Mouse (Mus musculus): Measurements from ENCODE around the gene Gzmg. TPM values are rescaled to one million over a fixed set of nuclear protein-coding genes. Genes with fewer than 3 reads are reported as not detected.
A peak's percentile ranks its signal among the peaks of the same experiment; 100 is the strongest.
"Not testable (repeated sequence)": the region's sequence is repeated elsewhere in the genome, so short reads cannot be mapped to it uniquely, and the experiment has no call there.

Gzmg gene
- total and polyA plus RNA-seq, 3 experiments, result not detected

GRCm38 (mm10) chr14:56174499-56174898, 15.1 kb upstream of the Gzmg start, which contains the start of gene Gzmn:
TSS of gene Gzmn (minus strand) at chr14:56174599.
- H3K4me3 ChIP-seq (ENCODE audit: low read depth, low read length), result no peak within 1 kb of the TSS
- no peak for ATAC-seq (ENCODE audit: extremely low read depth, insufficient number of reproducible peaks, low FRiP score, poor library complexity, severe bottlenecking)
- no peaks in the 10 kb centered on the region for H3K9me3 ChIP-seq (replicated peaks)
- no peak for DNase-seq (ENCODE audit: low spot score)
- TF ChIP-seq GATA2 (IDR thresholded peaks at IDR 0.05; ENCODE audit: borderline replicate concordance, low read depth, low read length) (no peak), POLR2AphosphoS5 (IDR thresholded peaks at IDR 0.05; ENCODE audit: insufficient replicate concordance, low read depth, low read length) (no peak), CTCF (IDR thresholded peaks at IDR 0.05; ENCODE audit: low read depth, low read length) (no peak), TAL1 (conservative IDR thresholded peaks at IDR 0.05; ENCODE audit: low read depth, low read length) (no peak), GATA1 (IDR thresholded peaks at IDR 0.05; ENCODE audit: borderline replicate concordance, low read length) (no peak)
- H3K4me1 ChIP-seq (ENCODE audit: insufficient read depth, low read depth, low read length), result no peaks in the 10 kb centered on the region
- H3K36me3 ChIP-seq (replicated peaks), result no peaks in the 10 kb centered on the region
- peaks cover 16% of the 10 kb centered on the region for H3K27me3 ChIP-seq (ENCODE audit: insufficient read depth, low read length)

GRCm38 (mm10) chr14:56173396-56173795, 14.0 kb upstream of the Gzmg start:
- no peak overlapping the region for H3K4me3 ChIP-seq (ENCODE audit: low read depth, low read length)
- ATAC-seq (ENCODE audit: extremely low read depth, insufficient number of reproducible peaks, low FRiP score, poor library complexity, severe bottlenecking) (no peak), DNase-seq (ENCODE audit: low spot score) (no peak)
- no peaks in the 10 kb centered on the region for H3K4me1 ChIP-seq (ENCODE audit: insufficient read depth, low read depth, low read length)
- no peaks in the 10 kb centered on the region for H3K9me3 ChIP-seq (replicated peaks)
- H3K36me3 ChIP-seq (replicated peaks), result no peaks in the 10 kb centered on the region
- TF ChIP-seq GATA2 (IDR thresholded peaks at IDR 0.05; ENCODE audit: borderline replicate concordance, low read depth, low read length), result no peak
- no peak for TF ChIP-seq CTCF (IDR thresholded peaks at IDR 0.05; ENCODE audit: low read depth, low read length)
- no peak for TF ChIP-seq TAL1 (conservative IDR thresholded peaks at IDR 0.05; ENCODE audit: low read depth, low read length)
- TF ChIP-seq GATA1 (IDR thresholded peaks at IDR 0.05; ENCODE audit: borderline replicate concordance, low read length), result no peak
- TF ChIP-seq POLR2AphosphoS5 (IDR thresholded peaks at IDR 0.05; ENCODE audit: insufficient replicate concordance, low read depth, low read length), result no peak
- peaks cover 9% of the 10 kb centered on the region for H3K27me3 ChIP-seq (ENCODE audit: insufficient read depth, low read length)

GRCm38 (mm10) chr14:56172744-56173143, 13.4 kb upstream of the Gzmg start:
- TF ChIP-seq GATA2 (IDR thresholded peaks at IDR 0.05; ENCODE audit: borderline replicate concordance, low read depth, low read length) (no peak), POLR2AphosphoS5 (IDR thresholded peaks at IDR 0.05; ENCODE audit: insufficient replicate concordance, low read depth, low read length) (no peak), TAL1 (conservative IDR thresholded peaks at IDR 0.05; ENCODE audit: low read depth, low read length) (no peak), GATA1 (IDR thresholded peaks at IDR 0.05; ENCODE audit: borderline replicate concordance, low read length) (no peak), CTCF (IDR thresholded peaks at IDR 0.05; ENCODE audit: low read depth, low read length) (no peak)
- ATAC-seq (ENCODE audit: extremely low read depth, insufficient number of reproducible peaks, low FRiP score, poor library complexity, severe bottlenecking), result no peak
- H3K9me3 ChIP-seq (replicated peaks), result no peaks in the 10 kb centered on the region

DNA sequence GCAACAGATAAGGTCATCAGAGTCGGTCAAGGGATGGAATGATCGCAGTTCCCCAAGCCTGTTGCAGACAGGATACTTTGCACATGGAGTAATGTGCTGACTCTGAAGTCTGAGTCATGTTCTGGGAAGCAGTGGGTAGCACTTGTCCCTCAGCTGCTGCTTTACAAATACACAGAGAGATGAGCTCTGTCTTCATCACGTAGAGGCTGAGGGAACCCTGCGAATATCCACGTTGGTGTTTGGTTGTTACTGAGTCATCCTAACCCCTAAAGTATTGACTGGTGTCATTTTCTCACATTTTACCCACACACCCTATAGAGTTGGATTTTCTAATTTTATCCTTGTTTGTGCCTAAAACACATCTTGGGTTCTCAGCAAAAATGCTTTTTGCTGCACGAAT, 8.6 kb upstream of the Gzmg start:
- Histone ChIP-seq H3K36me3 (replicated peaks) (no peaks in the 10 kb centered on the region), H3K4me3 (ENCODE audit: low read depth, low read length) (no peak overlapping the region), H3K9me3 (replicated peaks) (no peaks in the 10 kb centered on the region), H3K27me3 (ENCODE audit: insufficient read depth, low read length) (peaks cover 17% of the 10 kb centered on the region), H3K4me1 (ENCODE audit: insufficient read depth, low read depth, low read length) (no peaks in the 10 kb centered on the region; the same call in 1 of the 2 replicates)
- ATAC-seq (ENCODE audit: extremely low read depth, insufficient number of reproducible peaks, low FRiP score, poor library complexity, severe bottlenecking) (no peak), DNase-seq (ENCODE audit: low spot score) (no peak)
- TF ChIP-seq TAL1 (conservative IDR thresholded peaks at IDR 0.05; ENCODE audit: low read depth, low read length), result no peak
- TF ChIP-seq POLR2AphosphoS5 (IDR thresholded peaks at IDR 0.05; ENCODE audit: insufficient replicate concordance, low read depth, low read length), result no peak
- TF ChIP-seq CTCF (IDR thresholded peaks at IDR 0.05; ENCODE audit: low read depth, low read length), result no peak
- no peak for TF ChIP-seq GATA1 (IDR thresholded peaks at IDR 0.05; ENCODE audit: borderline replicate concordance, low read length)
- TF ChIP-seq GATA2 (IDR thresholded peaks at IDR 0.05; ENCODE audit: borderline replicate concordance, low read depth, low read length), result no peak

More at GRCm38 (mm10) chr14:56172744-56173143, 13.4 kb upstream of the Gzmg start:
- no peaks in the 10 kb centered on the region for H3K36me3 ChIP-seq (replicated peaks)
- no peaks in the 10 kb centered on the region for H3K4me1 ChIP-seq (ENCODE audit: insufficient read depth, low read depth, low read length)
- peaks cover 13% of the 10 kb centered on the region for H3K27me3 ChIP-seq (ENCODE audit: insufficient read depth, low read length)
- H3K4me3 ChIP-seq (ENCODE audit: low read depth, low read length), result no peak overlapping the region
- DNase-seq (ENCODE audit: low spot score), result no peak

DNA sequence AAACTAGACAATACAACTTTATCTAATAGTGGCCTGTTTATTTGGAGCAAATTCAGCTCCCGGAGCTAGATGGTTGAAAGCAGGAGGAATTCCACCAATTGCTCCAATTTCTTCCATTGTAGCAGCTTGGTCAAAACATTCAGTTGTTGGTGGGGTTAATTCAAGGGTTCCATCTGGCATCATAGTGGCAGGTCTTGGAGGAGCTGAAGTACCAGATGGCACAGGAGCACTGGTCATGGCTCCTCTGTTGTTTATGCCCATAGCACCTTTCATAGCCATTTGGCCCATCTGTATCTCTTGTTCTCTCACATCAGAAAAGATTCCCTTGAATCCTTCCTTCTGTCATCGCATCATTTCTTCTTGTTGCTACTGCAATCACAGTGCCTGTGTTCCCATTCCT, 2.7 kb upstream of the Gzmg start:
- no peak overlapping the region for H3K4me3 ChIP-seq (ENCODE audit: low read depth, low read length)
- peaks cover 9% of the 10 kb centered on the region for H3K27me3 ChIP-seq (ENCODE audit: insufficient read depth, low read length)
- H3K9me3 ChIP-seq (replicated peaks), result no peaks in the 10 kb centered on the region
- no peaks in the 10 kb centered on the region for H3K4me1 ChIP-seq (ENCODE audit: insufficient read depth, low read depth, low read length)
- DNase-seq (ENCODE audit: low spot score) (no peak), ATAC-seq (ENCODE audit: extremely low read depth, insufficient number of reproducible peaks, low FRiP score, poor library complexity, severe bottlenecking) (no peak)
- H3K36me3 ChIP-seq (replicated peaks), result no peaks in the 10 kb centered on the region
- no peak for TF ChIP-seq GATA1 (IDR thresholded peaks at IDR 0.05; ENCODE audit: borderline replicate concordance, low read length)
- TF ChIP-seq GATA2 (IDR thresholded peaks at IDR 0.05; ENCODE audit: borderline replicate concordance, low read depth, low read length), result no peak
- no peak for TF ChIP-seq TAL1 (conservative IDR thresholded peaks at IDR 0.05; ENCODE audit: low read depth, low read length)
- no peak for TF ChIP-seq POLR2AphosphoS5 (IDR thresholded peaks at IDR 0.05; ENCODE audit: insufficient replicate concordance, low read depth, low read length)
- no peak for TF ChIP-seq CTCF (IDR thresholded peaks at IDR 0.05; ENCODE audit: low read depth, low read length)

DNA sequence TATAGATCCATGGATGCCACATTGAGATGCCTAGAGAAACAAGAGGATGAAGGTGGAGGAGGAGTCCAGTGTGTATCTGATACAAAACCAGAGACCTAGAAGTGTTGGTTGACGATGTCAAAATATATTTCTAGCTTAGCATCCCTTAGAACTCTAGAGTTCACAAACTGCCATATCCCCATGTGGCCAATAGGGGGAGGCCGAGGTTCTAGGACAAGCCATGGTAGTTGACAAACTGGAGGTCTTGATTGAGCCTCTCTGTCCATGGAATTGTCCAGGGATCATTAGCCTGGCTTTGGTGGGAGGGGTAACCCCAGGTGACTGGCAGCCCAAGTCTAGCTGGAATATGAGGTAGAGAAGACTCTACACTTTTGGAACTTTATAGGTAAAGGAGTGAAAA, 4.0 kb downstream of the Gzmg start:
- Histone ChIP-seq H3K4me3 (ENCODE audit: low read depth, low read length) (no peak overlapping the region), H3K4me1 (ENCODE audit: insufficient read depth, low read depth, low read length) (no peaks in the 10 kb centered on the region), H3K9me3 (replicated peaks) (no peaks in the 10 kb centered on the region), H3K36me3 (replicated peaks) (no peaks in the 10 kb centered on the region), H3K27me3 (ENCODE audit: insufficient read depth, low read length) (peaks cover 5% of the 10 kb centered on the region)
- no peak for ATAC-seq (ENCODE audit: extremely low read depth, insufficient number of reproducible peaks, low FRiP score, poor library complexity, severe bottlenecking)
- DNase-seq (ENCODE audit: low spot score), result no peak
- peak; percentile 62 for TF ChIP-seq CTCF (IDR thresholded peaks at IDR 0.05; ENCODE audit: low read depth, low read length)
- TF ChIP-seq GATA2 (IDR thresholded peaks at IDR 0.05; ENCODE audit: borderline replicate concordance, low read depth, low read length), result no peak

- not testable (repeated sequence) for H3K4me1 ChIP-seq (ENCODE audit: insufficient read depth, low read depth, low read length); H3K9me3 ChIP-seq (replicated peaks); ATAC-seq (ENCODE audit: extremely low read depth, insufficient number of reproducible peaks, low FRiP score, poor library complexity, severe bottlenecking); DNase-seq (ENCODE audit: low spot score); H3K4me3 ChIP-seq (ENCODE audit: low read depth, low read length); H3K36me3 ChIP-seq (replicated peaks); H3K27me3 ChIP-seq (ENCODE audit: insufficient read depth, low read length)
These were observed 25.7 kb downstream of the Gzmg start for GRCm38 (mm10) chr14:56133675-56134074.

- not testable (repeated sequence) for DNase-seq (ENCODE audit: low spot score); H3K36me3 ChIP-seq (replicated peaks); H3K4me1 ChIP-seq (ENCODE audit: insufficient read depth, low read depth, low read length); H3K4me3 ChIP-seq (ENCODE audit: low read depth, low read length); H3K9me3 ChIP-seq (replicated peaks); H3K27me3 ChIP-seq (ENCODE audit: insufficient read depth, low read length); ATAC-seq (ENCODE audit: extremely low read depth, insufficient number of reproducible peaks, low FRiP score, poor library complexity, severe bottlenecking)
These were observed 26.9 kb downstream of the Gzmg start, which contains the start of gene Gzmd for GRCm38 (mm10) chr14:56132508-56132907. TSS of gene Gzmd (minus strand) at chr14:56132608.
